Mouse (Mus musculus): ENCODE measurements around the gene Teddm2. TPM values are rescaled to one million over a fixed set of nuclear protein-coding genes. Genes with fewer than 3 reads are reported as not detected.

Teddm2 gene
- total RNA-seq (2015) (0.05 and 0.10 TPM in 2 replicates), total RNA-seq (2017) (0.24 TPM in 1 of 2 replicates, not detected in the other)

GRCm38 (mm10) chr1:153899731-153900380 is at the start of gene Teddm2, which contains the start of gene Glul:
Gene Teddm2, minus strand, starts transcription at chr1:153900228.
Gene Glul, plus strand, starts transcription at chr1:153899944.
- ATAC-seq (replicated peaks; ENCODE audit: poor library complexity): peak; percentile 79

- no peak for ATAC-seq (replicated peaks; ENCODE audit: poor library complexity)
Observed at GRCm38 (mm10) chr1:153947837-153948236, 47.8 kb upstream of the Teddm2 start.

- ATAC-seq (replicated peaks; ENCODE audit: poor library complexity): no peak
Observed at GRCm38 (mm10) chr1:153946971-153947370, 46.9 kb upstream of the Teddm2 start.

DNA sequence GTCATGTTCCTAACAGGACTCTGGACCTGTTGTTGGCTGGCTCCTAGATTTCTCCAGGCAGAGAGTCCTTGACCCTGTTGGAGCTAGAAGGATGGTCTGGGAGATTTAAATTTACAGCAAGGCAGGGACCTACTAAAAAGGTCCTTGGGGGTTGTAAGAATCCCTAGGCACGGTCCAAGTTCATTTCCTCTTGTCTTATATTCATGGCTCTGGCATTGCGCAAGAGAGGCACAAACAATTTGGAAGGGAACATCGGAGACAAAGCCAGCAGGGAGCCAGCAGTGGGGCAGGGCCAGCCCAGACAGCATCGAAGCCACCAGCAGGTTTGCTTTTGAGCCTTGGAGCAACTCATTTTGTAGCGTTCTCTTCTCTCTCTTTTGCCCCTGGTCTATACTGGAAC is 45.2 kb upstream of the Teddm2 start:
- ATAC-seq (replicated peaks; ENCODE audit: poor library complexity): no peak

- ATAC-seq (replicated peaks; ENCODE audit: poor library complexity): no peak
Observed at GRCm38 (mm10) chr1:153940986-153941385, 41.0 kb upstream of the Teddm2 start.

- no peak for ATAC-seq (replicated peaks; ENCODE audit: poor library complexity)
Observed at GRCm38 (mm10) chr1:153937025-153937424, 37.0 kb upstream of the Teddm2 start.

GRCm38 (mm10) chr1:153935844-153936380 is 35.9 kb upstream of the Teddm2 start:
- peak; percentile 71 for ATAC-seq (replicated peaks; ENCODE audit: poor library complexity)

- ATAC-seq (replicated peaks; ENCODE audit: poor library complexity): no peak
Observed at GRCm38 (mm10) chr1:153933772-153934171, 33.7 kb upstream of the Teddm2 start.

DNA sequence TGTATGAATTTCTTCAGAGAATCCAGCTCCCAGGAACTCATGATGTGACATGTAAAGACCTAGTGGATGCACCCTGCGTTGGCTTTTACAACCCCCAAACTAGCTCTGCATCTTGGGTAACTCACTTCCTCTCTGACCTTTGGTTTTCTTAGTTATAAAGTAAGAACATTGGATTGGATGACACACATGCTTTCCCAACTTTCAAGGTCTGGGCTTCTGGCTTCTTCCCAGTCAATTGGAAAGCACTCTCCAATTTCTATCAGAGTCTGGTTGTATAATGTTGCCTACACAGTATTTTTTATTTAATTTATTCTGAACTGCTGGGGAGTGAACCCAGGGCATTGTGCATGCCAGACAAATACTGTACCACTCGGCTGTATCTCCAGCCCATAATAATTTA is 30.4 kb upstream of the Teddm2 start:
- ATAC-seq (replicated peaks; ENCODE audit: poor library complexity): no peak

DNA sequence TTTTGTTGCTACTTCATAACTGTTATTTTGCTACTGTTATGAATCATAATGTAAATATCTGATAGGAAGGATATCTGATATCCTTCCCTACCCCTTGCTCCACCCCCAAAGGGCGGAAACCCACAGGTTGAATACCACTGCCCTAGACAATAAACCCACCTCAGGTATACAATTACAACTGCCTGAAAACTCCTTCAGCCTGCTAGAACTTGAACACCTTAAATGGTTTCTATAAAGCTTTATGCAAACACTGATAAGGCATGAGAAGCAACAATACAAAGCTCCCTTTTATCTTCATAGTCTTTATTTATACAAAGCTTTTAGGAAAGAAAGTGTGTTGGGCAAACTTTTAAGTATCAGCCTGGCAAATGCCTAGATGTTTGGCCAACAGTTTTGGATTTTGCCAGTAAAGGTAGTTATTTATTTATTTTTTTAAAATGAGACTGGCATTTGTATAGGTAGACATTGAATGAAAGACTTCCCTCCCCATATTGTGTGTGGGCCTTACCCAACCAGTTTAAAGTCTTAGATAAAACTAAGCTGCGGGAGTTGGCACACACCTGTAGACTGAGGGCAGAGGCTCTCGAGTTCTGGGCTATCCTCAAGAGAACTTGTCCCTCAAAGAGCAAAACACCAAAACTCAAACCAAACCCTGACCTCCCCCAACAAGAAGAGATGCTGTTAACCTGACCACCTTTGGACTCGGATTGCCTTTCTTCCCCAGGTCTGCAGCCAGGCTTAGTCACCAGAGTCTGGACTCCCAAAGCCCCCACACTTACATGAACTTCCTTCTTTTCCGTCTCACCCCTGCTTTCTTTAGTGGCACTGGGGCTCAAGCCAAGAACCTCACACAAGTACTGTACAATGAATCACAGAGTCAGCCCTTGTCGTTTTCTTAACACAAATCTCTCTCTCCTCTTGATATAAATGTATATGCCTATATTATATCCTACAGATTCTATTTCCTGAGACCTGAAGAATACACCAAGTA is 24.7 kb upstream of the Teddm2 start:
- peak; percentile 60 for ATAC-seq (replicated peaks; ENCODE audit: poor library complexity)

DNA sequence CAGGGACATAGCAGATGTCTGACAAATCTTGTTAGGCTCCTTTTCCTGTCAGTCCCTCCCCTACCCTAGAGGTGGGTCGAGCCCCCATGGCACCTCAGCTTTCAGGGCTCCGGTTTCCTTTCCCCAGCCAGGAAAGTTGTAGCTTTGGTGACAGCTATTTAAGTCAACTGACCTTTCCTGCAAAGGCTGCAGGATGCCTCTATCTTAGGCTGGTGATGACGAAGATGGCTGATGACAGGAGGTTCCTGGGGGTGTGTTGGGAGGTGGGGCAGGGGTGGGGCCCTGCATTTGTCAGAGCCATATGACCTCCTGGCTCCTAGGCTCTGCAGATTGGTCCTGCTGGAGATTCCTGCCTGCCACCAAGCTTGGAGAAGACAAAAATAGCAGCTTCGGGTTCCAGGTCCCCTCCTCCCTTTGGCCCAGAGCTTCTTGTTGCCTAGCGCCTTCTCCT is 22.6 kb upstream of the Teddm2 start:
- ATAC-seq (replicated peaks; ENCODE audit: poor library complexity): no peak

DNA sequence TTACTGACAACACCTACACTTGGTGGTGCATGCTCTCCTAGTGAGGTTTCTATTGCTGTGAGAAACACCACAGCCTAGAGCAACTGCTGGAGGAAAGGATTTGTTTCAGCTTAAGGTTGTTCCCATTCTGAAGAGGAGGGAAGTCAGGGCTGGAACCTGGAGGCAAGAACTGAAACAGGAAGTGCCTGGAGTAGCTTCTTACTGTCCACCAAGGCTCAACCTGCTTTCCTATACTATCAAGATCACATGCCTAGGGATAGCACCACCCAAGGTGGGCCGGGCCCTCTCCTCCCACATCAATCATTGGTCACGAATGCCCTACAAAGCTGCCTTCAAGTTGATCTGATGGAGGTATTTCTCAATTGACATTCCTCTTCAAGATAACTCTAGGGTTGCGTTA is 21.6 kb upstream of the Teddm2 start:
- peak; percentile 40; the same call in 1 of the 2 replicates for ATAC-seq (replicated peaks; ENCODE audit: poor library complexity)

DNA sequence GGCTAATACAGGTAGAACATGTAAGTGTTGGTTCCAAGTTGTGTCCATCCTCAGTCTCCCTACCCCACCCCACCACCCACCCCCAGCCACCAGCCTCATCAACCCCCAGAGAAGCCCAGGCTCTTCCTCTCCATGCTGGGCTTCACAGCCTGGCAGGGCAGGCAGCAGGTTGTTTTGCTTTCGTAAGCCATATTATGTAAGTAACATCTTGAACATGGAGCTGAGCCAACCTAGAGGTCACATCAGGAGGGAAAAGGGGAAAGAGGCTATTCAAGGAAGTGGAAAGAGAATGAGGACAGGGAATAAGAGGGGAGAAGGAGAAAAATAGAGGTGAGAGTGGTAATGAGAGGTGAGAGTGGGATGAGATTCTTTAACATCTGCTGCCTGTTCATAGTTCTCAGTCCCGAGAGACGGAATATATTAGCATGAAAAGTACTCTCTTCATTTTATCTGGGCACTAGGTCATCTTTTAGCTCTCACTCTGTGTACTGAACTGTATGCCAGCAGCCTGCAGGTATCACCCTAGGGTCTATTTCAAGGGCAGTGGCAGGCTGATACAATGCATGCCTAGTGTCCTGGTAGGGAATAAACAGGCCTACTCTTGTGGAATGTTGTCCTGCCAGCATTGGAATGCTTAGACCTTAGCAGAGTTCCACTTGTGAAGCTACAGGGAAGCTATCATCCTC is 18.6 kb upstream of the Teddm2 start:
- ATAC-seq (replicated peaks; ENCODE audit: poor library complexity): 0 out of 2 replicates have a peak, but pooled peaks have one; percentile 30

- peak; percentile 37 for ATAC-seq (replicated peaks; ENCODE audit: poor library complexity)
Observed at GRCm38 (mm10) chr1:153913869-153914268, 13.8 kb upstream of the Teddm2 start.

- no peak for ATAC-seq (replicated peaks; ENCODE audit: poor library complexity)
Observed at GRCm38 (mm10) chr1:153911276-153911795, 11.3 kb upstream of the Teddm2 start.

- ATAC-seq (replicated peaks; ENCODE audit: poor library complexity): peak; percentile 49
Observed at GRCm38 (mm10) chr1:153910423-153910822, 10.4 kb upstream of the Teddm2 start.

GRCm38 (mm10) chr1:153909963-153910291 is 9.9 kb upstream of the Teddm2 start:
- ATAC-seq (replicated peaks; ENCODE audit: poor library complexity): peak; percentile 49

GRCm38 (mm10) chr1:153909213-153909962 is 9.4 kb upstream of the Teddm2 start:
- peak; percentile 75 for ATAC-seq (replicated peaks; ENCODE audit: poor library complexity)

DNA sequence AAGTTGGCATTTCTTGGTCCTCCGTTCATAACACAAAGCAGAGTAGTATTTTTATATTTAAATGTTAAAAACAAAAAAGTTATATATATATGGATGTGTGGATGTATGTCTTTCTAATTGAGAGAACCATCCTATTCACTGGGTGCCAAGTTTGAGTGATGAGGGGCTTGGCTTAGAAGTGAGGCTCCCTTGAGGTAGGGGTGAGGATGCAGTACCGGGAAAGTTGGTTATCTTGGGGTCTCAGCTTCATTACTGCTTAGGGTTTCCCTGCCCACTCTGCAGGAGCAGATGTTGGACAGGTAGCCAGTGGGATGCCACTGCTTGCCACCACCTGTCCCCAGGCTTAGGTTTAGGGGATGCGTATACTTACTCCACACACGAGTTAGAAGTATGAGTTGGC is 8.7 kb upstream of the Teddm2 start:
- no peak for ATAC-seq (replicated peaks; ENCODE audit: poor library complexity)

DNA sequence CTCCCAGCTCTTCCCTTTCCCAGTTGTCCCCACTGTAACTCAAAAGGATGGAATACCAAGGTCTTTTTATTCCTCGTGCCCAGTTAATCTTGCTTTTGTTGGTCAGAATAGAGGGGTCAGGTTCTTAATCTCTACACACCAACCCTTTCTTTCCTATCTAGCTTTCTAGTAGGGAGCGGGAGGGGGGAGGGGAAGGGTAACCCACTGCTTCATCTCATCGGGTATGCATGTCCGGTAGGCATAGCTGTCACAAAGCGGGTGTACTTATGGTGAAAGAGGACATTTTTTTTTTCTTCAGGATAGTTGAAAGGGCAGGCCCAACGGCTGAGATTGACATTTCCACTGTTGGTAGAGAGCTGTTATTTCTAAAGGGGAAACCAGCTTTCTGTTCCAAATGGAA is 8.2 kb upstream of the Teddm2 start:
- no peak for ATAC-seq (replicated peaks; ENCODE audit: poor library complexity)
